Mouse (Mus musculus): Measurements from ENCODE around the gene Fgfr2.

GRCm38 (mm10) chr7:132787022-132787421, 336.1 kb downstream of the Fgfr2 start:
- TF ChIP-seq CTCF (IDR thresholded peaks at IDR 0.05; ENCODE audit: borderline replicate concordance, insufficient read depth, low read length) (no peak), POLR2A (IDR thresholded peaks at IDR 0.05; ENCODE audit: low read depth, low read length) (no peak)
